Mouse (Mus musculus) ES-Bruce4 (cell line): ENCODE data around the gene Ccr6. TPM values are rescaled to one million over a fixed set of nuclear protein-coding genes. Genes with fewer than 3 reads are reported as not detected.

Experiments
- H3K27ac ChIP-seq: 2 replicates; pipeline ENCODE4 v1.5.1; 2012; ENCODE audit warnings: low read length, inconsistent platforms; ENCODE audit not compliant: insufficient read depth
- H3K27me3 ChIP-seq: 2 replicates; pipeline ENCODE4 v1.6.1; 2012; ENCODE audit warnings: mild to moderate bottlenecking, low read length, inconsistent platforms; ENCODE audit not compliant: control insufficient read depth, poor library complexity, insufficient read depth, severe bottlenecking
- H3K36me3 ChIP-seq: 2 replicates; pipeline ENCODE4 v1.6.1; 2012; ENCODE audit warnings: inconsistent platforms, mild to moderate bottlenecking, low read length, moderate library complexity; ENCODE audit not compliant: control insufficient read depth, poor library complexity, insufficient read depth, severe bottlenecking
- H3K4me1 ChIP-seq: one replicate; pipeline ENCODE4 v1.8.1; 2011; ENCODE audit warnings: low read length; ENCODE audit not compliant: control insufficient read depth, insufficient read depth
- H3K4me3 ChIP-seq: 2 replicates; pipeline ENCODE4 v1.5.1; 2011; ENCODE audit warnings: low read depth, mild to moderate bottlenecking, low read length
- H3K9ac ChIP-seq: 2 replicates; pipeline ENCODE4 v1.6.1; 2012; ENCODE audit warnings: low read depth, mild to moderate bottlenecking, inconsistent platforms; ENCODE audit not compliant: poor library complexity, severe bottlenecking
- H3K9me3 ChIP-seq: replicated peaks from 2 replicates; pipeline ENCODE4 v1.6.1; 2012; ENCODE audit warnings: mild to moderate bottlenecking, low read length, inconsistent platforms; ENCODE audit not compliant: control insufficient read depth, poor library complexity, insufficient read depth, severe bottlenecking
- CTCF ChIP-seq: IDR thresholded peaks from one replicate; pipeline ENCODE4 v1.8.1; 2011; ENCODE audit warnings: low read depth, low read length
- EP300 ChIP-seq: IDR thresholded peaks from 2 replicates; pipeline ENCODE4 v1.6.1; 2011; ENCODE audit warnings: low read depth, low read length; ENCODE audit not compliant: insufficient read depth
- POLR2A ChIP-seq: IDR thresholded peaks from one replicate; pipeline ENCODE4 v1.8.1; 2011; ENCODE audit warnings: low read length; ENCODE audit not compliant: insufficient read depth
- polyA plus RNA-seq: library from polyadenylated mRNA; stranded (reverse); fragments of >200 nt; gene quantifications from 2 replicates; pipeline ENCODE4 v1.2.4, GENCODE M21; 2011; ENCODE audit warnings: low read depth; ENCODE audit not compliant: missing spikeins, insufficient read depth, insufficient read length

The Ccr6 gene
- polyA plus RNA-seq, 1 experiment: not detected

DNA sequence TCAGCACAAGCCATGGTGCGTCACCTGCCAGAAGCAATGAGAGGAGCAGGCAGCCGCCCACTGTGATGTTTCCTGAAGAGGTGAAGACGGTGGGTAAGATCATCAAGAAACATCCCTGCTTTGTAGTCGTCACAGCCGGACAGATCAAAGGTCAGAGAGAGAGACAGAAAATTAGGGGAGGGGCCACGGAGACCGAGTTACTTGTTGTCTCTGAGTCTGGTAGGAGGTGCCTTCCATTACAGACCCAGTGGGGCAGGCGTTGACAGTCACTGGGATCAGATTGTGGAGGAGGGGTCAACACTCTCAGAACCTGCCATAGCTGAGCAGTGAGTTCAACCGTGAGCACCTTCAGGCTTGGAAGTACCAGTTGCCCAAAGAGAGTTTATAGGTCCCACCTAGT is 7.2 kb upstream of the Ccr6 start:
- H3K4me1 ChIP-seq: peaks cover 2% of the 10 kb centered on the region
- H3K27ac ChIP-seq: no peak overlapping the region
- TF ChIP-seq EP300 (no peak), CTCF (no peak), POLR2A (no peak)
- H3K27me3 ChIP-seq: no peaks in the 10 kb centered on the region
- no peak overlapping the region for H3K4me3 ChIP-seq
- no peaks in the 10 kb centered on the region for H3K36me3 ChIP-seq
- no peaks in the 10 kb centered on the region for H3K9me3 ChIP-seq
- H3K9ac ChIP-seq: no peak overlapping the region

GRCm38 (mm10) chr17:8229607-8230006 is 6.2 kb upstream of the Ccr6 start:
- no peak for TF ChIP-seq POLR2A
- no peak for TF ChIP-seq CTCF
- TF ChIP-seq EP300: no peak
- Histone ChIP-seq H3K27ac (no peak overlapping the region), H3K4me1 (peaks cover 2% of the 10 kb centered on the region), H3K4me3 (no peak overlapping the region), H3K9ac (no peak overlapping the region), H3K27me3 (no peaks in the 10 kb centered on the region), H3K9me3 (no peaks in the 10 kb centered on the region), H3K36me3 (no peaks in the 10 kb centered on the region)

- no peak overlapping the region for H3K27ac ChIP-seq
- TF ChIP-seq EP300 (no peak), POLR2A (no peak), CTCF (no peak)
- no peaks in the 10 kb centered on the region for H3K27me3 ChIP-seq
- H3K4me3 ChIP-seq: no peak overlapping the region
- no peaks in the 10 kb centered on the region for H3K36me3 ChIP-seq
- H3K9me3 ChIP-seq: no peaks in the 10 kb centered on the region
- H3K9ac ChIP-seq: no peak overlapping the region
- H3K4me1 ChIP-seq: peaks cover 2% of the 10 kb centered on the region
Measured at GRCm38 (mm10) chr17:8232089-8232488, 3.8 kb upstream of the Ccr6 start.

DNA sequence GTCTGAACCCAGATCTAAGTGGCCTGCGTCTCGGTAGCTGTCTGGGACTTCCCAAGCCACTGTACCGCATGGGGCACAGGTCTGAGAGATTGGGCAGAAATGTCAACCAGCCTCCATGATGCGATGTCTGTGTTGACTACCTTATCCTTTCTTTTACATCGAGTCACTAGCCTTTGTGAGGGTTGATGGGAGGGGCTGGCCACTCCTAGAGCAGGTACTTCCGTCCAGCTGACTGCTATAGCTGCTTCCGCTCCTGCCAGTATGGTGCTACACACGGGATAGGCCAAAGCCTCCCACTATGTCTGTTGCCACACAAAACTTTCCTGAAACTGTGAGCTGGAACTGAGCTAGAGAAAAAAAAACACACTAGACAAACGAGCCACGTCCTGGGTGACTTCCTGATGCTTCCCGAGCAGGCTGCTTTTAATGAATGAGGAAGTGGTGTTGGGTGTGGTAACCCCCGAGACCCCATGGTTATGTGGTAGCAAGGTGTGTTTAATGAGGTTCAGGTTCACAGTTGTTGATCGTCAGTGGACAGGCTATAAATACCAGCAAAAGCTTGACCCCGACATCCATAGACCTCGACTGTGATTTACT is 2.1 kb upstream of the Ccr6 start:
- Histone ChIP-seq H3K9ac (no peak overlapping the region), H3K4me1 (peaks cover 2% of the 10 kb centered on the region), H3K9me3 (no peaks in the 10 kb centered on the region), H3K27ac (no peak overlapping the region), H3K4me3 (no peak overlapping the region), H3K36me3 (no peaks in the 10 kb centered on the region), H3K27me3 (no peaks in the 10 kb centered on the region)
- TF ChIP-seq POLR2A (no peak), CTCF (no peak), EP300 (no peak)

DNA sequence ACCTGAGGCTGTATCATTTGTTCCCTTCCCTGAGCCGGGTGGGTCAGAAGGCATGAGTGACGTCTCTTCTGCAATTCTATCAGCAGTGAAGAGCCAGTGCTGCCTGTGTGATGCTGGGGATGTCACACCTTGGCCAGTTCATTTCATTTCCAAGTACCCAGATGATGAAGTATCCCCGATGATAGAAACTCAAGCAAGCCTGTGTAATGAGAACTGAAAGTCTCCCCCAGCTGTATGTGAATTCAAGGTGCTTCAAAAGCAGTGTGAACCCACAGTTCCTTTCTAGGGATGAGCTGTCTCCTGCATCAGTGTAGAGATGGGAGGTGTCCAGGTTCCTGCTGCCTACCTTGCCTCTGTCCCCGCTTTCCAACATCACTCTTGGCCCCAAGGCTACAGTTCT is 1.3 kb upstream of the Ccr6 start:
- Histone ChIP-seq H3K27ac (no peak overlapping the region), H3K27me3 (no peaks in the 10 kb centered on the region), H3K36me3 (no peaks in the 10 kb centered on the region), H3K9me3 (no peaks in the 10 kb centered on the region), H3K9ac (no peak overlapping the region), H3K4me1 (peaks cover 4% of the 10 kb centered on the region), H3K4me3 (no peak overlapping the region)
- TF ChIP-seq POLR2A: no peak
- TF ChIP-seq CTCF: no peak
- TF ChIP-seq EP300: no peak

DNA sequence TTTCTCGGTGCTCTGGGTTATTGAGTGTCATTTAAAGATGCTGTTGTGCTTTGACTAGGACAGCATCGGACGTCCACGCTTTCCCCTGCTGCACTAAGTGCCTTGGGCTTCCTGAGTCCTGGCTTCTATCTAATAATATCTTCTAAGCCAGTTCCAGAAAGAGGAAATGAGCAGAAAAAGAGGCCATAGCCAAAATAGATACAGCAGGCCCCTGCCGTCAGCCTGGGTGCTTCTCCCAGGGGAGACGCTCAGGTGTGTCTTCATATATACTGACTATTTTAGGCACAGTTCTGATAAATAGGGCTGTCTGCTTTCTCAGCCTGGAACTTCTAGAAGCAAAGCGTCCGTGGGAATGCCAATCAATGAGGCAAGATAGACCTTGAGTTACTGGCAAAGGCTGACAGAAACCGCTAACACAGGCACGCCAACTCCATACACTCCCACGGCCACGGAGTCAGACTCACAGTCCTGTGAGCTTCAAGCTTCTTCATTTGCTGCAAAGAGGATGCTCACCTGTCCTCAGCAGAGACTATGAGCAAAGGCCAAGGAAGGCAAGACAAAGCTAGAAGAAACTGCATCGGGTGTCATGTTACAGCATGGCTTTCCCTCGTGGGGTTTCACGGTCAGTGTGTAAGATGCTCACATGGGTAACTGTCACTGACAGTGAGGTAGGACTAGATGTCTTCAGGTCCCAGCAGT is 2.3 kb downstream of the Ccr6 start:
- no peak overlapping the region for H3K9ac ChIP-seq
- no peak for TF ChIP-seq EP300
- no peaks in the 10 kb centered on the region for H3K36me3 ChIP-seq
- peaks cover 10% of the 10 kb centered on the region for H3K4me1 ChIP-seq
- no peaks in the 10 kb centered on the region for H3K9me3 ChIP-seq
- no peak overlapping the region for H3K4me3 ChIP-seq
- H3K27me3 ChIP-seq: no peaks in the 10 kb centered on the region
- H3K27ac ChIP-seq: no peak overlapping the region
